Mouse (Mus musculus) C2C12 (cell line): Measurements from ENCODE around the gene Fermt1. TPM values are rescaled to one million over a fixed set of nuclear protein-coding genes. Genes with fewer than 3 reads are reported as not detected.

Experiments
- H3K27me3 ChIP-seq: one replicate; pipeline ENCODE4 v1.6.1; 2011; ENCODE audit not compliant: control insufficient read depth, insufficient read depth, insufficient read length
- H3K36me3 ChIP-seq: one replicate; pipeline ENCODE4 v1.6.1; 2011; ENCODE audit not compliant: control insufficient read depth, insufficient read depth
- H3K4me3 ChIP-seq: one replicate; pipeline ENCODE4 v1.5.1; 2011; ENCODE audit warnings: mild to moderate bottlenecking, control low read depth; ENCODE audit not compliant: poor library complexity, insufficient read depth, severe bottlenecking
- H3K79me2 ChIP-seq: one replicate; pipeline ENCODE4 v1.6.1; 2011; ENCODE audit not compliant: control insufficient read depth, insufficient read depth
- H3K79me3 ChIP-seq: one replicate; pipeline ENCODE4 v1.6.1; 2011; ENCODE audit warnings: low read depth, control low read depth
- H3ac ChIP-seq: one replicate; pipeline ENCODE3; 2011; ENCODE audit warnings: low read depth; ENCODE audit not compliant: control insufficient read depth, insufficient read length
- CEBPB ChIP-seq: IDR thresholded peaks from one replicate; pipeline ENCODE4 v1.6.1; 2011; ENCODE audit warnings: low read depth, mild to moderate bottlenecking, control low read depth, moderate library complexity
- CTCF ChIP-seq: IDR thresholded peaks from one replicate; pipeline ENCODE4 v1.5.1; 2011; ENCODE audit not compliant: control insufficient read depth, insufficient read depth, insufficient read length
- FOSL1 ChIP-seq: IDR thresholded peaks from one replicate; pipeline ENCODE4 v1.8.0; 2011; ENCODE audit warnings: mild to moderate bottlenecking, low read length; ENCODE audit not compliant: poor library complexity, insufficient read depth, severe bottlenecking
- MAX ChIP-seq: IDR thresholded peaks from one replicate; pipeline ENCODE4 v1.6.1; 2011; ENCODE audit warnings: mild to moderate bottlenecking, control low read depth
- MYOD1 ChIP-seq: IDR thresholded peaks from one replicate; pipeline ENCODE4 v1.6.1; 2011; ENCODE audit warnings: low read depth; ENCODE audit not compliant: control insufficient read depth, insufficient read length
- MYOG ChIP-seq: IDR thresholded peaks from one replicate; pipeline ENCODE4 v1.6.1; 2011; ENCODE audit not compliant: control insufficient read depth, insufficient read length; ENCODE audit errors: extremely low read depth
- USF1 ChIP-seq: IDR thresholded peaks from one replicate; pipeline ENCODE4 v1.6.1; 2011; ENCODE audit warnings: low read depth, mild to moderate bottlenecking, control low read depth, moderate library complexity
- polyA plus RNA-seq: library from polyadenylated mRNA; unstranded; fragments of >200 nt; fragmentation: generic; extraction: Trizol; gene quantifications from one replicate; pipeline ENCODE4 v1.2.1, GENCODE M21; 2012; ENCODE audit warnings: missing spikeins

Gene Fermt1
- polyA plus RNA-seq, 1 experiment, result not detected

- H3K27me3 ChIP-seq, result no peaks in the 10 kb centered on the region
- no peak overlapping the region for H3ac ChIP-seq
Observed at GRCm38 (mm10) chr2:132927871-132928270, 17.8 kb downstream of the Fermt1 start.

GRCm38 (mm10) chr2:132927298-132927697 is 18.4 kb downstream of the Fermt1 start:
- H3K36me3 ChIP-seq, result no peaks in the 10 kb centered on the region
- H3K27me3 ChIP-seq, result no peaks in the 10 kb centered on the region
- H3ac ChIP-seq, result no peak overlapping the region
- no peak for TF ChIP-seq MAX
- TF ChIP-seq MYOD1, result no peak
- no peak for TF ChIP-seq CEBPB
- no peak for TF ChIP-seq CTCF
- no peak for TF ChIP-seq FOSL1
- no peak for TF ChIP-seq MYOG
- no peak for TF ChIP-seq USF1
- H3K79me2 ChIP-seq, result no peaks in the 10 kb centered on the region
- no peak overlapping the region for H3K4me3 ChIP-seq
- H3K79me3 ChIP-seq, result no peaks in the 10 kb centered on the region

More at GRCm38 (mm10) chr2:132927871-132928270, 17.8 kb downstream of the Fermt1 start:
- Histone ChIP-seq H3K79me3 (no peaks in the 10 kb centered on the region), H3K36me3 (no peaks in the 10 kb centered on the region), H3K4me3 (no peak overlapping the region), H3K79me2 (no peaks in the 10 kb centered on the region)
- TF ChIP-seq MYOD1 (no peak), MYOG (no peak), MAX (no peak), CTCF (no peak), CEBPB (no peak), USF1 (no peak), FOSL1 (no peak)

- Histone ChIP-seq H3K79me2 (no peaks in the 10 kb centered on the region), H3K27me3 (no peaks in the 10 kb centered on the region), H3K79me3 (no peaks in the 10 kb centered on the region), H3ac (no peak overlapping the region), H3K4me3 (no peak overlapping the region), H3K36me3 (no peaks in the 10 kb centered on the region)
- TF ChIP-seq MYOD1 (no peak), CEBPB (no peak), MYOG (no peak), FOSL1 (no peak), MAX (no peak), CTCF (no peak), USF1 (no peak)
Observed at GRCm38 (mm10) chr2:132923290-132924085, 22.2 kb downstream of the Fermt1 start.

GRCm38 (mm10) chr2:132922076-132922873 is 23.4 kb downstream of the Fermt1 start:
- H3K79me2 ChIP-seq, result no peaks in the 10 kb centered on the region
- no peaks in the 10 kb centered on the region for H3K79me3 ChIP-seq
- no peaks in the 10 kb centered on the region for H3K36me3 ChIP-seq
- no peaks in the 10 kb centered on the region for H3K27me3 ChIP-seq
- no peak overlapping the region for H3K4me3 ChIP-seq
- H3ac ChIP-seq, result no peak overlapping the region
- TF ChIP-seq CEBPB (no peak), USF1 (no peak), MAX (no peak), MYOG (no peak), FOSL1 (no peak), CTCF (no peak), MYOD1 (no peak)

DNA sequence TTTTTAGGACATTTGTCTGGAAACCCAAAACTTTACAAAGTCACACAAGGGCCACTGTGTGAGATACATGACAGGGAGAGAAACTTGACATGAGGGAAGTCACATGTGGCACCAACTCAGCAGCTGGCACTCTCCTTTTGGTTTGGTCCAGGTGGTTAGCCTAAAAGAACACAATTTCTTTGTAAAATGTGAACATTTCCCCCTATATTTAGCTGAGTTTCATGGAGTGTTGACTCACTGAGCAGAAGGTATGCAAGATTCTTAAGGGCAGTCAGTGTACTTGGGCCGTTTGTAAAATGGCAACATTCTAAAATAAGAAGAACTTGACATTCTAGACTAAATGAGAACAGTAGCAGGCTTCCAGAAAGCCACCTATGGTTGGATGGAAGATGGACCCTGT is 30.9 kb downstream of the Fermt1 start:
- Histone ChIP-seq H3K36me3 (no peaks in the 10 kb centered on the region), H3K79me2 (no peaks in the 10 kb centered on the region), H3K27me3 (peaks cover 4% of the 10 kb centered on the region), H3K79me3 (no peaks in the 10 kb centered on the region), H3K4me3 (no peak overlapping the region), H3ac (no peak overlapping the region)
- TF ChIP-seq MAX, result no peak
- TF ChIP-seq CTCF, result no peak
- TF ChIP-seq FOSL1, result no peak
- TF ChIP-seq CEBPB, result no peak
- TF ChIP-seq MYOG, result no peak
- no peak for TF ChIP-seq USF1
- TF ChIP-seq MYOD1, result no peak
